Mouse (Mus musculus) liver, embryonic 13.5 days (tissue): ENCODE results near the gene Gramd1b. TPM values are rescaled to one million over a fixed set of nuclear protein-coding genes. Genes with fewer than 3 reads are reported as not detected.

Experiments
- ATAC-seq: fragments of 200-750 bp; cut with Nextera tagmentation; 2 replicates; pipeline ENCODE4 v1.8.0; 2017; ENCODE audit warnings: low read depth, mild to moderate bottlenecking, moderate number of reproducible peaks, moderate library complexity
- DNase-seq: peaks from one replicate; pipeline ENCODE4 v3.0.0; 2022
- H3K27ac ChIP-seq: fragments of 300-500 bp; sonication (generic); 2 replicates; pipeline ENCODE4 v1.5.1; 2015; ENCODE audit warnings: moderate library complexity, mild to moderate bottlenecking, inconsistent platforms
- H3K27me3 ChIP-seq: fragments of 300-500 bp; sonication (generic); 2 replicates; pipeline ENCODE4 v1.6.1; 2015; ENCODE audit warnings: mild to moderate bottlenecking, inconsistent platforms
- H3K36me3 ChIP-seq: fragments of 300-500 bp; sonication (generic); 2 replicates; pipeline ENCODE4 v1.6.1; 2015; ENCODE audit warnings: mild to moderate bottlenecking, inconsistent platforms
- H3K4me1 ChIP-seq: fragments of 300-500 bp; sonication (generic); replicated peaks from 2 replicates; pipeline ENCODE4 v1.6.1; 2015; ENCODE audit warnings: inconsistent platforms
- H3K4me2 ChIP-seq: fragments of 300-500 bp; sonication (generic); 2 replicates; pipeline ENCODE4 v1.6.1; 2015; ENCODE audit warnings: inconsistent platforms, mild to moderate bottlenecking, moderate library complexity
- H3K4me3 ChIP-seq: fragments of 300-500 bp; sonication (generic); replicated peaks from 2 replicates; pipeline ENCODE4 v1.5.1; 2015; ENCODE audit warnings: mild to moderate bottlenecking, inconsistent platforms
- H3K9ac ChIP-seq: fragments of 300-500 bp; sonication (generic); 2 replicates; pipeline ENCODE4 v1.6.1; 2015; ENCODE audit warnings: mild to moderate bottlenecking, inconsistent platforms
- H3K9me3 ChIP-seq: fragments of 300-500 bp; sonication (generic); replicated peaks from 2 replicates; pipeline ENCODE4 v1.6.1; 2016; ENCODE audit warnings: inconsistent platforms
- WGBS: fragments of 180-500 bp; shearing (Covaris S2); methylation state at CpG from one replicate; pipeline ENCODE4 v1.1.7; 2015; ENCODE audit not compliant: insufficient replicate concordance; 5-methylcytosine and 5-hydroxymethylcytosine counted together
- polyA plus RNA-seq: library from polyadenylated mRNA; unstranded; fragments of >200 nt; fragmentation: Nextera tagmentation; extraction: Ambion mirVana; gene quantifications from 2 replicates; pipeline ENCODE4 v1.2.1, GENCODE M21; 2015

Gramd1b gene
- polyA plus RNA-seq, 1 experiment from 2014 or later: 0.44 TPM

GRCm38 (mm10) chr9:40418803-40419202, 112.4 kb downstream of the Gramd1b start:
- Histone ChIP-seq H3K36me3 (no peaks in the 10 kb centered on the region), H3K4me2 (no peak overlapping the region), H3K27me3 (no peaks in the 10 kb centered on the region), H3K9ac (no peak overlapping the region), H3K4me3 (no peak overlapping the region), H3K9me3 (no peaks in the 10 kb centered on the region), H3K4me1 (peaks cover 10% of the 10 kb centered on the region), H3K27ac (no peak overlapping the region)
- no peak for ATAC-seq
- 75% methylated on average over 5 of the region's 5 CpGs for WGBS
- DNase-seq: no peak

GRCm38 (mm10) chr9:40416150-40416549, 115.0 kb downstream of the Gramd1b start:
- DNase-seq: no peak
- Histone ChIP-seq H3K9ac (no peak overlapping the region), H3K4me1 (peaks cover 10% of the 10 kb centered on the region), H3K9me3 (no peaks in the 10 kb centered on the region), H3K27me3 (no peaks in the 10 kb centered on the region), H3K4me2 (no peak overlapping the region), H3K27ac (no peak overlapping the region), H3K36me3 (no peaks in the 10 kb centered on the region), H3K4me3 (no peak overlapping the region)
- 83% methylated on average over 7 of the region's 7 CpGs for WGBS
- ATAC-seq: no peak

GRCm38 (mm10) chr9:40414904-40415766, 116.0 kb downstream of the Gramd1b start:
- Histone ChIP-seq H3K4me3 (peak overlapping the region; percentile 64), H3K9me3 (no peaks in the 10 kb centered on the region), H3K27me3 (no peaks in the 10 kb centered on the region), H3K4me1 (peaks cover 10% of the 10 kb centered on the region), H3K9ac (peak overlapping the region; percentile 70), H3K36me3 (no peaks in the 10 kb centered on the region), H3K27ac (no peak overlapping the region), H3K4me2 (peak overlapping the region; percentile 83)
- ATAC-seq (peak; percentile 55), DNase-seq (peak; percentile 15)
- 32% methylated on average over 18 of the region's 18 CpGs for WGBS

GRCm38 (mm10) chr9:40414498-40414903, 116.7 kb downstream of the Gramd1b start:
- peak overlapping the region; percentile 64 for H3K4me3 ChIP-seq
- no peaks in the 10 kb centered on the region for H3K9me3 ChIP-seq
- no peaks in the 10 kb centered on the region for H3K27me3 ChIP-seq
- H3K27ac ChIP-seq: no peak overlapping the region
- H3K4me1 ChIP-seq: peaks cover 10% of the 10 kb centered on the region
- DNase-seq (peak; percentile 61), ATAC-seq (peak; percentile 73)
- H3K4me2 ChIP-seq: peak overlapping the region; percentile 83
- WGBS: 4% methylated on average over 15 of the region's 15 CpGs
- H3K36me3 ChIP-seq: no peaks in the 10 kb centered on the region
- H3K9ac ChIP-seq: peak overlapping the region; percentile 70

GRCm38 (mm10) chr9:40413601-40414000, 117.6 kb downstream of the Gramd1b start:
- Histone ChIP-seq H3K9me3 (no peaks in the 10 kb centered on the region), H3K4me2 (no peak overlapping the region), H3K4me1 (peaks cover 10% of the 10 kb centered on the region), H3K27ac (no peak overlapping the region), H3K27me3 (no peaks in the 10 kb centered on the region), H3K36me3 (no peaks in the 10 kb centered on the region), H3K9ac (no peak overlapping the region), H3K4me3 (no peak overlapping the region)
- 68% methylated on average over 4 of the region's 4 CpGs for WGBS
- DNase-seq (no peak), ATAC-seq (no peak)

- WGBS: 84% methylated on average over 14 of the region's 14 CpGs
- H3K4me1 ChIP-seq: peaks cover 10% of the 10 kb centered on the region
- H3K4me2 ChIP-seq: no peak overlapping the region
- no peak overlapping the region for H3K4me3 ChIP-seq
- ATAC-seq: no peak
- H3K27me3 ChIP-seq: no peaks in the 10 kb centered on the region
- no peaks in the 10 kb centered on the region for H3K9me3 ChIP-seq
- H3K9ac ChIP-seq: no peak overlapping the region
- H3K27ac ChIP-seq: no peak overlapping the region
- H3K36me3 ChIP-seq: no peaks in the 10 kb centered on the region
- no peak for DNase-seq
These were observed 118.3 kb downstream of the Gramd1b start for GRCm38 (mm10) chr9:40412931-40413330.

GRCm38 (mm10) chr9:40412246-40412645, 118.9 kb downstream of the Gramd1b start:
- ATAC-seq (no peak), DNase-seq (no peak)
- Histone ChIP-seq H3K9me3 (no peaks in the 10 kb centered on the region), H3K4me1 (peaks cover 10% of the 10 kb centered on the region), H3K27ac (no peak overlapping the region), H3K4me3 (no peak overlapping the region), H3K27me3 (no peaks in the 10 kb centered on the region), H3K4me2 (no peak overlapping the region), H3K36me3 (no peaks in the 10 kb centered on the region), H3K9ac (no peak overlapping the region)
- 69% methylated on average over 4 of the region's 4 CpGs for WGBS

- Histone ChIP-seq H3K27me3 (no peaks in the 10 kb centered on the region), H3K4me1 (peaks cover 10% of the 10 kb centered on the region), H3K9ac (no peak overlapping the region), H3K4me2 (no peak overlapping the region), H3K4me3 (no peak overlapping the region), H3K36me3 (no peaks in the 10 kb centered on the region), H3K27ac (no peak overlapping the region), H3K9me3 (no peaks in the 10 kb centered on the region)
- ATAC-seq: no peak
- 82% methylated on average over 3 of the region's 3 CpGs for WGBS
- DNase-seq: no peak
These were observed 120.3 kb downstream of the Gramd1b start for GRCm38 (mm10) chr9:40410895-40411294.

GRCm38 (mm10) chr9:40409071-40409470, 122.1 kb downstream of the Gramd1b start:
- DNase-seq (no peak), ATAC-seq (no peak)
- 51% methylated on average over 2 of the region's 2 CpGs for WGBS
- no peaks in the 10 kb centered on the region for H3K9me3 ChIP-seq
- H3K27me3 ChIP-seq: no peaks in the 10 kb centered on the region
- H3K4me2 ChIP-seq: no peak overlapping the region
- no peaks in the 10 kb centered on the region; the same call in 1 of the 2 replicates for H3K4me1 ChIP-seq
- H3K27ac ChIP-seq: no peak overlapping the region
- no peak overlapping the region for H3K9ac ChIP-seq
- H3K36me3 ChIP-seq: no peaks in the 10 kb centered on the region
- H3K4me3 ChIP-seq: no peak overlapping the region

- Histone ChIP-seq H3K4me1 (no peaks in the 10 kb centered on the region), H3K9me3 (no peaks in the 10 kb centered on the region), H3K4me2 (no peak overlapping the region), H3K4me3 (no peak overlapping the region), H3K9ac (no peak overlapping the region), H3K27me3 (no peaks in the 10 kb centered on the region), H3K36me3 (no peaks in the 10 kb centered on the region), H3K27ac (no peak overlapping the region)
- DNase-seq (no peak), ATAC-seq (no peak)
- WGBS: 60% methylated on average over 3 of the region's 3 CpGs
These were observed 122.8 kb downstream of the Gramd1b start for GRCm38 (mm10) chr9:40408415-40408814.

- H3K4me2 ChIP-seq: no peak overlapping the region
- no peaks in the 10 kb centered on the region for H3K4me1 ChIP-seq
- H3K36me3 ChIP-seq: no peaks in the 10 kb centered on the region
- no peak overlapping the region for H3K27ac ChIP-seq
- no peak overlapping the region for H3K4me3 ChIP-seq
- H3K27me3 ChIP-seq: no peaks in the 10 kb centered on the region
- 67% methylated on average over 5 of the region's 5 CpGs for WGBS
- DNase-seq (no peak), ATAC-seq (no peak)
- H3K9me3 ChIP-seq: no peaks in the 10 kb centered on the region
- no peak overlapping the region for H3K9ac ChIP-seq
These were observed 123.3 kb downstream of the Gramd1b start for GRCm38 (mm10) chr9:40407876-40408275.

GRCm38 (mm10) chr9:40405804-40406203, 125.4 kb downstream of the Gramd1b start:
- DNase-seq (no peak), ATAC-seq (no peak)
- H3K9ac ChIP-seq: no peak overlapping the region
- no peak overlapping the region for H3K4me2 ChIP-seq
- H3K4me1 ChIP-seq: no peaks in the 10 kb centered on the region
- H3K4me3 ChIP-seq: no peak overlapping the region
- 61% methylated on average over 6 of the region's 6 CpGs for WGBS
- H3K27me3 ChIP-seq: no peaks in the 10 kb centered on the region
- no peaks in the 10 kb centered on the region for H3K36me3 ChIP-seq
- H3K27ac ChIP-seq: no peak overlapping the region
- H3K9me3 ChIP-seq: no peaks in the 10 kb centered on the region
